Mouse (Mus musculus) forebrain, embryonic 15.5 days (tissue): ENCODE measurements around the gene Cadm1. TPM values are rescaled to one million over a fixed set of nuclear protein-coding genes. Genes with fewer than 3 reads are reported as not detected.

Source experiments
- ATAC-seq: fragments of 200-750 bp; cut with Nextera tagmentation; replicated peaks from 2 replicates; pipeline ENCODE4 v1.8.0; 2017; ENCODE audit warnings: mild to moderate bottlenecking, moderate TSS enrichment, moderate library complexity
- H3K27ac ChIP-seq: fragments of 300-500 bp; sonication (generic); replicated peaks from 2 replicates; pipeline ENCODE4 v1.5.1; 2015; ENCODE audit warnings: mild to moderate bottlenecking, inconsistent platforms
- H3K27me3 ChIP-seq: fragments of 300-500 bp; sonication (generic); 2 replicates; pipeline ENCODE4 v1.6.1; 2015; ENCODE audit warnings: inconsistent platforms
- H3K36me3 ChIP-seq: fragments of 300-500 bp; sonication (generic); 2 replicates; pipeline ENCODE4 v1.6.1; 2015; ENCODE audit warnings: mild to moderate bottlenecking, inconsistent platforms
- H3K4me1 ChIP-seq: fragments of 300-500 bp; sonication (generic); 2 replicates; pipeline ENCODE4 v1.6.1; 2015; ENCODE audit warnings: inconsistent platforms
- H3K4me2 ChIP-seq: fragments of 300-500 bp; sonication (generic); replicated peaks from 2 replicates; pipeline ENCODE4 v1.6.1; 2015; ENCODE audit warnings: mild to moderate bottlenecking, inconsistent platforms
- H3K4me3 ChIP-seq: fragments of 300-500 bp; sonication (generic); 2 replicates; pipeline ENCODE4 v1.5.1; 2015; ENCODE audit warnings: mild to moderate bottlenecking, inconsistent platforms
- H3K9ac ChIP-seq: fragments of 300-500 bp; sonication (generic); replicated peaks from 2 replicates; pipeline ENCODE4 v1.6.1; 2015; ENCODE audit warnings: mild to moderate bottlenecking, inconsistent platforms
- H3K9me3 ChIP-seq: fragments of 300-500 bp; sonication (generic); 2 replicates; pipeline ENCODE4 v1.6.1; 2016; ENCODE audit warnings: inconsistent platforms
- WGBS: fragments of 180-500 bp; shearing (Covaris S2); methylation state at CpG from one replicate; pipeline ENCODE4 v1.1.7; 2015; ENCODE audit warnings: mixed read lengths; 5-methylcytosine and 5-hydroxymethylcytosine counted together
- polyA plus RNA-seq: library from polyadenylated mRNA; unstranded; fragments of >200 nt; fragmentation: Nextera tagmentation; extraction: Ambion mirVana; gene quantifications from 2 replicates; pipeline ENCODE4 v1.2.1, GENCODE M21; 2015

The Cadm1 gene
- polyA plus RNA-seq, 1 experiment from 2014 or later, result 218 TPM

DNA sequence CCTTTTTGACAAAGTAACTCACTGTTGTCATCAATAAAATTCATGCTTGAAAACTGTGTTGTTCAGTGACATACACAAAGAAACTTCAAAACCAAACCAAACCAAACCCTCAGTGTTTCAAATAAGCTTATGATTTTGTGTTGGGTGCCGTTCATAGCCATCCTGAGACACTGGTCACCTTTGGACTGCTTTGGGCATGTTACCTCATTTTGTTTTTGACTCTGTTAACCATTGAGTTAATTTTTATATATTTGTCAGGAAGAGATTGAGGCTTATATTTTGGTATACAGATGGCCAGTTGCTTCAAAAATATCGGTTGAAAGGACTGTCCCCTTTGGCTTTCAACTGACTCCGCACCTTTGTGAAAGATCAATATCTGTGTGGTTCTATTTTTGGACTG, 30.8 kb downstream of the Cadm1 start:
- no peaks in the 10 kb centered on the region for H3K36me3 ChIP-seq
- 93% methylated on average over 3 of the region's 3 CpGs for WGBS
- H3K4me2 ChIP-seq, result no peak overlapping the region
- peak overlapping the region; percentile 60 for H3K27ac ChIP-seq
- no peaks in the 10 kb centered on the region for H3K27me3 ChIP-seq
- peaks cover 43% of the 10 kb centered on the region for H3K4me1 ChIP-seq
- H3K9me3 ChIP-seq, result no peaks in the 10 kb centered on the region
- H3K4me3 ChIP-seq, result no peak overlapping the region
- ATAC-seq, result no peak
- H3K9ac ChIP-seq, result no peak overlapping the region

DNA sequence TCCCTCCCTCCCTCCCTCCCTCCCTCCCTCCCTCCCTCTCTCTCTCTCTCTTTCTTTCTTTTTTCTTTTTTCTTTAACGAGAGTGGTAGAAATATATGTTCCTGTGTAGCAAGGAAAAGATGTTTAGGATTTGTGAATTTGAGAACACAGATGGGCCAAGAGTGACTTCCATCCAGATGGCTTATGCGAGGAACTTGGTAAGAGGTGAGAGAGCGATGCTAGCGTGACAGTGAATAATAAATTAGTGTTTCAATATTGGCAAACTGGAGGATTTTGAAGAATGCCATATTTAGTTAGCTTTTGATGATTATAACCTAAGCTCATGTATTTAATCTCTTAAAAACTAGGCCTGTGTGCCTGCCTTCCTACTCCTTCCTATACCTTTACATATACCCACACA, 31.6 kb downstream of the Cadm1 start:
- H3K27me3 ChIP-seq, result no peaks in the 10 kb centered on the region
- peak overlapping the region; percentile 54 for H3K27ac ChIP-seq
- H3K4me1 ChIP-seq, result peaks cover 35% of the 10 kb centered on the region
- ATAC-seq, result no peak
- 50% methylated on average over 3 of the region's 4 CpGs for WGBS
- no peak overlapping the region for H3K4me2 ChIP-seq
- H3K9ac ChIP-seq, result no peak overlapping the region
- H3K4me3 ChIP-seq, result no peak overlapping the region
- no peaks in the 10 kb centered on the region for H3K9me3 ChIP-seq
- H3K36me3 ChIP-seq, result no peaks in the 10 kb centered on the region

DNA sequence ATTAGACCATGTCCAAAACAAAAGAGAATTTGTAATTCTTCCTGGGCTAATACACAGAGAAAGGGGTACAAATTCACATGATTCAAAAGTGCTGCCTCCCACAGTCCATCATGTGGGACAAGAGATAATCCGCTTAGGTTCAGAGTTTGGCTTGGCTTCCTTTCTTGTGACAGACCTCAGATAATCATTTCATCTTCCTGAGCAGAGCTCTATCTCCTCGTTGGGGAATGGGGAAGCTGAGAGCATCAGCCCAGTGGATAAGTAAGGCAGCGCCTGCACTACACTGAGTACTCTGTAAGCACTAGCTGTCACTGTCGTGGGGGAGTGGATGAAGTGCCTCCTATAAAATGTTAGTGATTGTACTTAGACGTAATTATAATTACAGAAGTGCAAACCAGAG, 35.1 kb downstream of the Cadm1 start:
- no peak overlapping the region for H3K27ac ChIP-seq
- H3K4me1 ChIP-seq, result peaks cover 37% of the 10 kb centered on the region
- no peak overlapping the region for H3K9ac ChIP-seq
- WGBS, result 65% methylated on average over 5 of the region's 5 CpGs
- no peak for ATAC-seq
- no peaks in the 10 kb centered on the region for H3K9me3 ChIP-seq
- no peak overlapping the region for H3K4me3 ChIP-seq
- H3K4me2 ChIP-seq, result no peak overlapping the region
- no peaks in the 10 kb centered on the region for H3K36me3 ChIP-seq
- no peaks in the 10 kb centered on the region for H3K27me3 ChIP-seq

DNA sequence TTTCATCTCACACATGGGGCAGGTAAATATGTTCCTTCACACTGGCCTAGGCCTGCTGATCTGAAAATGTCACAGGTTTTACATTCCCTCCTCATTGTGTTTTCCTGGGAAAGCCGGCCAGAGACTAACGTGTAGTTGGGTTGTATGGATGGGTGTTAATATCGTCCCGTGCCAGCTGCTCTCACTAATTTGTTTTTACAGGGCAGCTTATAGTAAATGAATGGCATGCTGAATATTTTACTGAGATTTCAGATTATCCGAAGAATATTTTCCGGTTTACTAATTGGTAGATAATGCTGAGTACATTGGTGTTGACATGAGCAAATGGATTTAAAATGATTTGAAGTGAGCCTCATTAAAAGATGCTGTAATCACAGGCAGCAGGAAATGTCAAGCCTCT, 37.9 kb downstream of the Cadm1 start:
- no peak overlapping the region for H3K27ac ChIP-seq
- no peak overlapping the region for H3K4me2 ChIP-seq
- no peaks in the 10 kb centered on the region for H3K27me3 ChIP-seq
- H3K9ac ChIP-seq, result no peak overlapping the region
- no peak for ATAC-seq
- H3K9me3 ChIP-seq, result no peaks in the 10 kb centered on the region
- H3K36me3 ChIP-seq, result no peaks in the 10 kb centered on the region
- 20% methylated on average over 6 of the region's 6 CpGs for WGBS
- peaks cover 38% of the 10 kb centered on the region for H3K4me1 ChIP-seq
- no peak overlapping the region for H3K4me3 ChIP-seq

DNA sequence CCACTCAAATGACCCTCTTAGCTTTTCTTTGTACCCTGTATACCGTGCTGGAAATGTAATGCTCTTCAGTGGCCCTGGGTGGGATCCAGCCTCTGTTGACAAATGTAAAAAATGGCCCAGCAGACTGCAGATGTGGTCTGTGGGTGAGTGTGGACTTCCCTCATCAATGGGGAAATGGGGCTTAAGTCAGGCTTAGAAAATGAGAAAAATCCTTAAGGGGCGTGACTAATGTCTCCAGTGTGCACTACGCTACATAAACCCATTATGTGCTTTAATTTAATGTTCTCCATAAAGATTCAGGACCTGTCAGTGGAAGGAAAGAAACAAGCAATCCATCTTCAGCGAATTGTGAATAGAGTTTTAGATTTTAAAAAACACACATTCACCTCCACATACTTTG, 40.2 kb downstream of the Cadm1 start:
- Histone ChIP-seq H3K4me3 (no peak overlapping the region), H3K4me1 (peaks cover 36% of the 10 kb centered on the region), H3K9ac (no peak overlapping the region), H3K4me2 (no peak overlapping the region), H3K27ac (no peak overlapping the region), H3K9me3 (no peaks in the 10 kb centered on the region), H3K27me3 (no peaks in the 10 kb centered on the region), H3K36me3 (no peaks in the 10 kb centered on the region)
- WGBS, result 85% methylated on average over 4 of the region's 4 CpGs
- no peak for ATAC-seq

DNA sequence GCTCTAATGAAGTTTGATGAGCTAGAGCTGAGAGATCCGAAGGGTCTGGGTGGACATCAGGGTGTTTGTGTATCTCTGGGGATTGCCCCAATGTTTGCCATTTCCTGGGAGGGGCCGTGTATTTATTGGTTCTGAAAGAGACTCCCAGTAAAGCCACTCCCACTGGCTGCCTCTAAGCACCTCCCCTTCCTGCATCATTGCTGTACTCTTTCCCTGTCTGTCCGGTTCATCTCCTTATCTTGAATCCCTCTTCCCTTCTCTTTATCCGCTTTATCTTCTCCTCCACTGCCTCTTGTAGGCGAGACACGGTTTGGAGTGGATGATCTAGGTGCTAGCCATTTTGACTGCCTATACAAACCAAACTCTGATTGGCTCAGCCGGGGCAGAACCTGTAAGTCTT, 41.5 kb downstream of the Cadm1 start:
- H3K4me1 ChIP-seq, result peaks cover 44% of the 10 kb centered on the region
- no peaks in the 10 kb centered on the region for H3K9me3 ChIP-seq
- H3K36me3 ChIP-seq, result no peaks in the 10 kb centered on the region
- no peak for ATAC-seq
- no peak overlapping the region for H3K27ac ChIP-seq
- no peak overlapping the region for H3K4me3 ChIP-seq
- no peaks in the 10 kb centered on the region for H3K27me3 ChIP-seq
- WGBS, result 90% methylated on average over 7 of the region's 7 CpGs
- H3K9ac ChIP-seq, result no peak overlapping the region
- no peak overlapping the region for H3K4me2 ChIP-seq

DNA sequence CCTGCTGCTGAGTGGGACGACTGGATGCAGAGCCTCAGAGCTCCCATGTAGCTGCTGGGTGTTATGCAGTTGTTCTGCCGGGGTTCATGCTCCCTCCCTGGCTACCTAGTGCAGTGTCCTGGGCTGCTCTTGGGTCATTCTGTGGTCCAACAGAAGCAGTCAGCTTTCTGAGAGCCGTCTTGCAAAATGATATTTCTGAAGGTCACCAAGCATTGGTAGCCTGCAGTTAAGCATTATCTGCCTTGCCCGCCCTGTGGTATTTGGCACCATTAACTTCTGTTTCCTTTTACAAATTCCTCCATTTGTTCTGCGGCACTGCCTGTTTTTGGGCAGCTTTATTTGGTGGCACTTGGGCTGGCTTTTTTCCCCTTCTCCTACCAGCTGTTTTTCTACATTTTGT, 42.2 kb downstream of the Cadm1 start:
- Histone ChIP-seq H3K4me2 (no peak overlapping the region), H3K9me3 (no peaks in the 10 kb centered on the region), H3K4me1 (peaks cover 43% of the 10 kb centered on the region), H3K9ac (no peak overlapping the region), H3K4me3 (no peak overlapping the region), H3K36me3 (no peaks in the 10 kb centered on the region), H3K27me3 (no peaks in the 10 kb centered on the region), H3K27ac (no peak overlapping the region)
- WGBS, result 83% methylated on average over 5 of the region's 5 CpGs
- ATAC-seq, result no peak

DNA sequence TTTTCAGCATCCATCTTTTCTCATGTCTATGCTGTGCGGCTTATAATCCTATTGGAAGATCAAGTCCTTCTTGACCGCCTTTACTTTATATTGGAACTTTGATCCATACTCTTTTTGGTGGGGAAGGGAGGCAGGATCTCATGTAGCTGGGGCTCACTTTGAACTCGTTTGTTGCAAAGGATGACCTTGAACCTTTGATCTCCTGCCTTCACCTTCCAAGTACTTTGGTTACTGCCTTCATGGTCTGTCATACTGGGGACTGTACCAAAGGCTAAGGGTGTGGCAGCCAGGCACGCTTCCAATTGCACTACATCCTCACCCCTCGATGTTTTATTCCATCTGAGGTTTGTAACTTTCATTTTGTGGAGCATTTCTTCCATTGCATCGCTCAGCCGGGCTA, 43.5 kb downstream of the Cadm1 start:
- no peak overlapping the region for H3K4me2 ChIP-seq
- no peaks in the 10 kb centered on the region for H3K27me3 ChIP-seq
- 88% methylated on average over 7 of the region's 7 CpGs for WGBS
- no peak overlapping the region for H3K9ac ChIP-seq
- H3K4me1 ChIP-seq, result peaks cover 30% of the 10 kb centered on the region
- no peak overlapping the region for H3K27ac ChIP-seq
- no peak overlapping the region for H3K4me3 ChIP-seq
- no peaks in the 10 kb centered on the region for H3K36me3 ChIP-seq
- no peak for ATAC-seq
- H3K9me3 ChIP-seq, result no peaks in the 10 kb centered on the region

DNA sequence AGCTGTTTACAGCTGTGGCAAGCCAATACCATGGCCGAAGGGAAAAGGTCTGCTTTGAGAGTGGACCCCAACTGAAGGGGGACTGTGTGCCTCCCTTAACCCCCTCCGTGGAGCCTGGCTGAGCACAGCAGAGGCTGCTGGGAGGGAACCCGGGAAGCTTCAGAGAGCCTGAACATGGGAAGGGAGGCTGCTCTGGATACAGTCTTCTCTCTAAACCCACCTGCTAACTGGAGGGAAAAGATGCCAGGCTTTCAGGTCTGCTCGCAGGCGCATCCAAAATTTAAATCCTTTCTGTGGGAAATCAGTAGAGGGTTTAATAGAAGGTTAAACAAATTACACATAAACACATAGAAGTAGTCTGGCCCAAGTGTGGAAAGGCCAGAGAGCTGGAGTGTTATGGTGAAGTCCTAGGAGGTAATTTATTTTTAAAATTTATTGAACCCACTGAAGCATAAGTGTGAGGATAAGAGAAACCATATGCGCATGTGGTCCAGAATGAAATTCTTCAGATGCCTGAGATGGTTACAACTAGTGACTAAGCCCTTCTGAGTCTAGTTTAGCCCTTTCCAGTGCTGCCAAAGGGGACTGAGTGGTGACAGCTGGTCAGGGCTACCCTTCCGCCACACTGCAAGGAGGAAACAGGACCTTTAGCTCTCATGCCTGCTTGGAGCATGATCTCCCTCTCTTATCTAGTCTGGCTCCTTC, 44.9 kb downstream of the Cadm1 start:
- no peak overlapping the region for H3K27ac ChIP-seq
- H3K9me3 ChIP-seq, result no peaks in the 10 kb centered on the region
- H3K27me3 ChIP-seq, result no peaks in the 10 kb centered on the region
- H3K4me2 ChIP-seq, result no peak overlapping the region
- no peak overlapping the region for H3K4me3 ChIP-seq
- no peak overlapping the region for H3K9ac ChIP-seq
- 68% methylated on average over 7 of the region's 7 CpGs for WGBS
- no peaks in the 10 kb centered on the region for H3K36me3 ChIP-seq
- ATAC-seq, result no peak
- H3K4me1 ChIP-seq, result peaks cover 27% of the 10 kb centered on the region

DNA sequence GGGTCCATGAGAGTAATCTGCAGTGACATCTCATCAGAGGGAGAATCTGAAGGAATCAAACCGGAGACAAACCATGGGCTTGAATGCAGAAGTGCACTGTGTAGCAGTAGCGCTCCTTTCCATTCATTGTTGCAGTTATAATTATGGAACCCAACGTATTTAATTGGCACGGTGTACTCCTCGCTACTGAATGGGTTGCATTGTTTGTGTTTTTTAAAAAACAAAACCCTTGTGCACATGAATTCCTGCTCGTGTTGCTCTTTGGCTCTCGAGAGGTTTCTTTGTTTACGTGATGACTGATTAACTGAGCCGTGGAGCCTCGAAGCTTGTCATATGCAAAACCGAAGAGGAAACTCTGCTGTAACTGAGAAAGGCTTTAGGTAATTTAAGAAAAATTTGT, 45.8 kb downstream of the Cadm1 start:
- Histone ChIP-seq H3K4me2 (no peak overlapping the region), H3K27ac (no peak overlapping the region), H3K4me1 (peaks cover 22% of the 10 kb centered on the region), H3K9me3 (no peaks in the 10 kb centered on the region), H3K27me3 (no peaks in the 10 kb centered on the region), H3K9ac (no peak overlapping the region), H3K4me3 (no peak overlapping the region), H3K36me3 (no peaks in the 10 kb centered on the region)
- 13% methylated on average over 11 of the region's 11 CpGs for WGBS
- no peak for ATAC-seq

DNA sequence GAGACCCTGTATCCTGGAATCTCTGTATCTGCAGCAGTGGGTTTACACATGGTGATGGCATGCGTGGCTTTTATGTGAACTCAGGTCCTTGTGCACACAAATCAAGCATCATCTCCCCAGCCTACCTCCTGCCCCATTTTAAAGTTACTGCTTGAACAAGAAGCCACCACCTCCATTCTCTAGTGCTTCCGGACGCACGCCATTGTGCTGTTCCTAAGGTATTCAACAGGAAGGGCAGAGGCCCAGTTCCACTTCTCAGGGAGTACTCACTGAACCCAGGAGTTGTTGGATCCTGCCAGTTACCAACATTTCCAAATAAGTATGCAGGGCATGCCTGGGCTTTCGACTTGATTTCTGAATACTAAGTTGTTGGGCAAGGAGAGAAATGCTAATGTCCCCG, 49.5 kb downstream of the Cadm1 start:
- Histone ChIP-seq H3K27me3 (no peaks in the 10 kb centered on the region), H3K4me2 (no peak overlapping the region), H3K27ac (no peak overlapping the region), H3K36me3 (no peaks in the 10 kb centered on the region), H3K4me1 (peaks cover 23% of the 10 kb centered on the region), H3K9me3 (no peaks in the 10 kb centered on the region), H3K4me3 (no peak overlapping the region), H3K9ac (no peak overlapping the region)
- no peak for ATAC-seq
- WGBS, result 75% methylated on average over 6 of the region's 6 CpGs

DNA sequence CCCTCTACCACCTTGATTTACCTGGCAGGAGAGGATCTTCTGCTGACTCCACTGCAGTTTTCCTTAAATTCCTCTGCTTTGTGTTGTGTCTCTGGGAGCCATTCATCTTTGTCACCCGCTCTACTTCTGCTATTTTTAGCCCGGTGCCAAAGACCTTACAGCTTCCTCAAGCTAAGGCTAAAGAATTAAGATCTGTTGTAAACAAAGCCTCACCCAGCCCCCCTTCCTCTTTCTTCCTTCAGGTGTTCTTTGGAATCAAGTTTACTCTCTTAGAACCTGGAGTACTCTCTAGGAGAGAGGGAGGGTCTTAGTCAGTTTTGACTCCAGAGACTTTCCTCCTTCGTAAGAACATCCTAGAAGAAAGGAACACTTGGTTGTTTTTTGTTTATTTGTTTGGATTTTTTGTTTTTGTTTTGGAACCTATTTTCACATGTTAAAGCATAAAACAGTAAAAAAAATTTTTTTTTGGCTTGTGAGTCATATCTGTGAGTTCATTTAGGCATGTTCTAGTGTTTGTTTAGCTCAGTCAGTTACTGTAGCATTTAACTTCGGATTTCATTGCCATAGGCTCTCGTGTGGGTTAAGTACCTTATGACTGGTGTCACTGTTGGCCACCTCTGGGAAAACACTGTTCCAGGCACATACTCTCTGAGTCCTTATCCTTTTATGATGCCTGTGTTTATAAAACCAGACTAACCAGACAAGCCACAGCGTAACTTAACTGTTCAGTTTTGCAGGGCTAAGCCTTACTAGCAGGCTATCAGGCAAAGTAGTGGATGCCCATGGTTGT, 51.8 kb downstream of the Cadm1 start:
- Histone ChIP-seq H3K4me3 (no peak overlapping the region), H3K27ac (no peak overlapping the region), H3K9me3 (no peaks in the 10 kb centered on the region), H3K27me3 (no peaks in the 10 kb centered on the region), H3K4me1 (peaks cover 25% of the 10 kb centered on the region), H3K36me3 (no peaks in the 10 kb centered on the region), H3K4me2 (no peak overlapping the region), H3K9ac (no peak overlapping the region)
- 77% methylated on average over 6 of the region's 6 CpGs for WGBS
- no peak for ATAC-seq

DNA sequence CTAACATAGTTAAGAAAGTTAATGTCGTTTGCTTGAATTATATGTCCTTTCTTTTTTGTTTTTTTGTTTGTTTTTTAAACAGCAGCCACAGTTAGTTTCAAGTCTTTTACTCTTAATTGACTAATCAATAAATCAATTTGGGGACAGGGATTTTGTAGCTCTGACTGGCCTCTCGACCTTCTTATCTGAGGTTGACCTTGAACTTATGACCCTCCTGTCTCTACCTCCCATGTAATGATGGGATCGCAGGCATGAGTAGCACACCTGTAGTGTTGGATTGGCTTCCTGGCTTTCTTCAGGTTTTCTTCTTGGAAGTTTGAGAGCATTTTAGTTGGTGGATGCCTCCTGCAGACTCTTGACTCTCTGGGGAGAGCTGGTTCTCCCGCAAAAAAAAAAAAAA, 53.3 kb downstream of the Cadm1 start:
- no peaks in the 10 kb centered on the region for H3K36me3 ChIP-seq
- WGBS, result 88% methylated on average over 4 of the region's 4 CpGs
- ATAC-seq, result no peak
- H3K9me3 ChIP-seq, result no peaks in the 10 kb centered on the region
- H3K4me3 ChIP-seq, result no peak overlapping the region
- H3K4me1 ChIP-seq, result peaks cover 37% of the 10 kb centered on the region
- no peak overlapping the region for H3K27ac ChIP-seq
- H3K4me2 ChIP-seq, result no peak overlapping the region
- no peak overlapping the region for H3K9ac ChIP-seq
- H3K27me3 ChIP-seq, result no peaks in the 10 kb centered on the region
